Mouse (Mus musculus) embryonic facial prominence, embryonic 15.5 days (tissue): Measurements from ENCODE around the gene Mrgprx2. TPM values are rescaled to one million over a fixed set of nuclear protein-coding genes. Genes with fewer than 3 reads are reported as not detected.
"Not testable (repeated sequence)": the region's sequence is repeated elsewhere in the genome, so short reads cannot be mapped to it uniquely, and the experiment has no call there.

Experiments used
- ATAC-seq: fragments of 200-750 bp; cut with Nextera tagmentation; 2 replicates; pipeline ENCODE4 v1.8.0; 2017; ENCODE audit warnings: low read depth, moderate TSS enrichment; ENCODE audit not compliant: insufficient number of reproducible peaks, low FRiP score, low TSS enrichment
- H3K27ac ChIP-seq: fragments of 300-500 bp; sonication (generic); replicated peaks from 2 replicates; pipeline ENCODE4 v1.5.1; 2015; ENCODE audit warnings: mild to moderate bottlenecking, inconsistent platforms
- H3K27me3 ChIP-seq: fragments of 300-500 bp; sonication (generic); 2 replicates; pipeline ENCODE4 v1.6.1; 2015; ENCODE audit warnings: inconsistent platforms
- H3K36me3 ChIP-seq: fragments of 300-500 bp; sonication (generic); 2 replicates; pipeline ENCODE4 v1.6.1; 2015; ENCODE audit warnings: mild to moderate bottlenecking, inconsistent platforms
- H3K4me1 ChIP-seq: fragments of 300-500 bp; sonication (generic); 2 replicates; pipeline ENCODE4 v1.6.1; 2015; ENCODE audit warnings: inconsistent platforms
- H3K4me2 ChIP-seq: fragments of 300-500 bp; sonication (generic); replicated peaks from 2 replicates; pipeline ENCODE4 v1.6.1; 2015; ENCODE audit warnings: mild to moderate bottlenecking, inconsistent platforms
- H3K4me3 ChIP-seq: fragments of 300-500 bp; sonication (generic); replicated peaks from 2 replicates; pipeline ENCODE4 v1.5.1; 2015; ENCODE audit warnings: mild to moderate bottlenecking, inconsistent platforms
- H3K9ac ChIP-seq: fragments of 300-500 bp; sonication (generic); 2 replicates; pipeline ENCODE4 v1.6.1; 2015; ENCODE audit warnings: inconsistent platforms
- H3K9me3 ChIP-seq: fragments of 300-500 bp; sonication (generic); replicated peaks from 2 replicates; pipeline ENCODE4 v1.6.1; 2016; ENCODE audit warnings: inconsistent platforms
- WGBS: fragments of 180-500 bp; shearing (Covaris S2); methylation state at CpG from one replicate; pipeline ENCODE4 v1.1.7; 2015; 5-methylcytosine and 5-hydroxymethylcytosine counted together
- polyA plus RNA-seq: library from polyadenylated mRNA; unstranded; fragments of >200 nt; fragmentation: Nextera tagmentation; extraction: Ambion mirVana; gene quantifications from 2 replicates; pipeline ENCODE4 v1.2.1, GENCODE M21; 2015

The Mrgprx2 gene
- polyA plus RNA-seq, result not detected in 2 replicates

- H3K4me1 ChIP-seq, result no peaks in the 10 kb centered on the region
- no peaks in the 10 kb centered on the region for H3K27me3 ChIP-seq
- H3K27ac ChIP-seq, result no peak within 1 kb of the TSS
- no peaks in the 10 kb centered on the region for H3K36me3 ChIP-seq
- H3K9ac ChIP-seq, result no peak within 1 kb of the TSS
- no peaks in the 10 kb centered on the region for H3K9me3 ChIP-seq
- no peak within 1 kb of the TSS for H3K4me3 ChIP-seq
- no peak within 1 kb of the TSS for H3K4me2 ChIP-seq
- no peak for ATAC-seq
Observed at GRCm38 (mm10) chr7:48499221-48499620, at the start of gene Mrgprx2. Gene Mrgprx2, minus strand, starts transcription at chr7:48499321.

- Histone ChIP-seq H3K27me3 (no peaks in the 10 kb centered on the region), H3K9ac (no peak within 1 kb of the TSS), H3K4me1 (no peaks in the 10 kb centered on the region), H3K4me3 (no peak within 1 kb of the TSS), H3K4me2 (no peak within 1 kb of the TSS), H3K9me3 (peaks cover 5% of the 10 kb centered on the region; the same call in 1 of the 2 replicates), H3K27ac (no peak within 1 kb of the TSS), H3K36me3 (no peaks in the 10 kb centered on the region)
- no peak for ATAC-seq
- WGBS, result 82% methylated on average over 3 of the region's 3 CpGs
Observed at GRCm38 (mm10) chr7:48456242-48456641, 42.9 kb downstream of the Mrgprx2 start, which contains the start of gene Mrgprb1. Gene Mrgprb1, minus strand, starts transcription at chr7:48456342.

GRCm38 (mm10) chr7:48436581-48436980 is 62.5 kb downstream of the Mrgprx2 start:
- H3K4me2 ChIP-seq, result no peak overlapping the region
- H3K27me3 ChIP-seq, result no peaks in the 10 kb centered on the region
- no peaks in the 10 kb centered on the region for H3K4me1 ChIP-seq
- no peak overlapping the region for H3K4me3 ChIP-seq
- no peaks in the 10 kb centered on the region; the same call in 1 of the 2 replicates for H3K9me3 ChIP-seq
- no peak overlapping the region for H3K27ac ChIP-seq
- no peaks in the 10 kb centered on the region for H3K36me3 ChIP-seq
- no peak overlapping the region for H3K9ac ChIP-seq
- WGBS, result 46% methylated on average over 3 of the region's 3 CpGs
- no peak for ATAC-seq

GRCm38 (mm10) chr7:48435936-48436335 is 63.2 kb downstream of the Mrgprx2 start:
- not testable (repeated sequence) for H3K9me3 ChIP-seq, H3K4me3 ChIP-seq, H3K4me2 ChIP-seq, ATAC-seq, H3K27me3 ChIP-seq, H3K4me1 ChIP-seq, H3K36me3 ChIP-seq, H3K27ac ChIP-seq, H3K9ac ChIP-seq
- 81% methylated on average over 3 of the region's 3 CpGs for WGBS

Other genes with a start within 250 kb of the Mrgprx2 start
- gene Mrgprb8, start 110.8 kb downstream of the Mrgprx2 start, polyA plus RNA-seq, result 0.19 TPM in 1 of 2 replicates, not detected in the other
- 0.12 and 0.28 TPM in 2 replicates for gene Mrgprb1, start 43.0 kb downstream of the Mrgprx2 start, polyA plus RNA-seq
- gene Mrgprb2, start 58.8 kb upstream of the Mrgprx2 start, polyA plus RNA-seq, result 0.43 and 0.51 TPM in 2 replicates
- not detected in 2 replicates for gene Mrgprb3, start 144.5 kb upstream of the Mrgprx2 start, polyA plus RNA-seq